Mouse (Mus musculus): ENCODE measurements around the gene Slc35f3.
"Not testable (repeated sequence)": the region's sequence is repeated elsewhere in the genome, so short reads cannot be mapped to it uniquely, and the experiment has no call there.

Gene Slc35f3

GRCm38 (mm10) chr8:126391541-126391940, 93.2 kb downstream of the Slc35f3 start:
- in situ Hi-C loops (cut with MboI; ENCODE audit: unreplicated experiment in 2 of 2), result loop anchor here in 1 of 2 experiments (25.0 kb wide), 1 partner anchor 1204 kb away; no protein-coding TSS in a partner anchor

- in situ Hi-C loops (cut with MboI; ENCODE audit: unreplicated experiment in 2 of 2), result loop anchor here in 1 of 2 experiments (25.0 kb wide), 1 partner anchor 1208 kb away; no protein-coding TSS in a partner anchor
Measured at GRCm38 (mm10) chr8:126395386-126395785, 97.0 kb downstream of the Slc35f3 start.

GRCm38 (mm10) chr8:126395917-126396316, 97.6 kb downstream of the Slc35f3 start:
- in situ Hi-C loops (cut with MboI; ENCODE audit: unreplicated experiment in 2 of 2), result loop anchor here in 1 of 2 experiments (25.0 kb wide), 1 partner anchor 1209 kb away; no protein-coding TSS in a partner anchor

- in situ Hi-C loops (cut with MboI; ENCODE audit: unreplicated experiment in 2 of 2), result loop anchor here in 1 of 2 experiments (25.0 kb wide), 1 partner anchor 1211 kb away; no protein-coding TSS in a partner anchor
Measured at GRCm38 (mm10) chr8:126398349-126398748, 100.0 kb downstream of the Slc35f3 start.

- in situ Hi-C loops (cut with MboI; ENCODE audit: unreplicated experiment in 2 of 2), result not testable (repeated sequence)
Measured at GRCm38 (mm10) chr8:126404550-126404949, 106.2 kb downstream of the Slc35f3 start.

- in situ Hi-C loops (cut with MboI; ENCODE audit: unreplicated experiment in 2 of 2), result no loop called here
Measured at GRCm38 (mm10) chr8:126405030-126405429, 106.7 kb downstream of the Slc35f3 start.

GRCm38 (mm10) chr8:126420834-126421233, 122.5 kb downstream of the Slc35f3 start:
- in situ Hi-C loops (cut with MboI; ENCODE audit: unreplicated experiment in 2 of 2), result loop anchor here in 1 of 2 experiments (10.0 kb wide), 1 partner anchor 54 kb away; the partner anchor contains the start of gene Tarbp1

- in situ Hi-C loops (cut with MboI; ENCODE audit: unreplicated experiment in 2 of 2), result loop anchor here in 1 of 2 experiments (10.0 kb wide), 1 partner anchor 52 kb away; the partner anchor contains the start of gene Tarbp1
Measured at GRCm38 (mm10) chr8:126422174-126422919, 124.0 kb downstream of the Slc35f3 start, which contains the start of gene Coa6. Gene Coa6 (plus strand): TSS chr8:126422515.

GRCm38 (mm10) chr8:126422920-126423300, 124.6 kb downstream of the Slc35f3 start:
- in situ Hi-C loops (cut with MboI; ENCODE audit: unreplicated experiment in 2 of 2), result loop anchor here in 1 of 2 experiments (10.0 kb wide), 1 partner anchor 52 kb away; the partner anchor contains the start of gene Tarbp1

- in situ Hi-C loops (cut with MboI; ENCODE audit: unreplicated experiment in 2 of 2), result loop anchor here in 1 of 2 experiments (10.0 kb wide), 1 partner anchor 51 kb away; the partner anchor contains the start of gene Tarbp1
Measured at GRCm38 (mm10) chr8:126424163-126424562, 125.8 kb downstream of the Slc35f3 start.

GRCm38 (mm10) chr8:126424946-126425345, 126.6 kb downstream of the Slc35f3 start:
- in situ Hi-C loops (cut with MboI; ENCODE audit: unreplicated experiment in 2 of 2), result loop anchor here in 1 of 2 experiments (10.0 to 25.0 kb wide), 2 partner anchors 50 to 1563 kb away; partner anchors contain the start of genes 2810004N23Rik, Gnpat and Tarbp1

GRCm38 (mm10) chr8:126429635-126430034, 131.3 kb downstream of the Slc35f3 start:
- in situ Hi-C loops (cut with MboI; ENCODE audit: unreplicated experiment in 2 of 2), result loop anchor here in 1 of 2 experiments (10.0 to 25.0 kb wide), 2 partner anchors 45 to 1567 kb away; partner anchors contain the start of genes 2810004N23Rik, Gnpat and Tarbp1

- in situ Hi-C loops (cut with MboI; ENCODE audit: unreplicated experiment in 2 of 2), result loop anchor here in 1 of 2 experiments (25.0 kb wide), 1 partner anchor 1572 kb away; the partner anchor contains the start of genes 2810004N23Rik and Gnpat
Measured at GRCm38 (mm10) chr8:126433827-126434226, 135.5 kb downstream of the Slc35f3 start.

GRCm38 (mm10) chr8:126438937-126439336, 140.6 kb downstream of the Slc35f3 start:
- in situ Hi-C loops (cut with MboI; ENCODE audit: unreplicated experiment in 2 of 2), result loop anchor here in 1 of 2 experiments (25.0 kb wide), 1 partner anchor 1577 kb away; the partner anchor contains the start of genes 2810004N23Rik and Gnpat
